Mouse (Mus musculus) cerebellum, adult 2 months (tissue): ENCODE measurements at regions not wholly inside any gene's neighbourhood (a gene's known extent, or its start where the extent isn't known, plus 50 kb on each side); places are given as distances from the start of the nearest gene placed in this dataset.

ENCODE experiments used
- CTCF ChIP-seq: fragments of 200-500 bp; IDR thresholded peaks from 2 replicates; pipeline ENCODE4 v1.5.1; 2011; ENCODE audit warnings: low read depth, mild to moderate bottlenecking, control low read depth, low read length, moderate library complexity, borderline replicate concordance; ENCODE audit not compliant: insufficient read depth
- POLR2A ChIP-seq: fragments of 200-500 bp; IDR thresholded peaks from 2 replicates; pipeline ENCODE4 v1.6.1; 2011; ENCODE audit warnings: low read length, control low read depth, borderline replicate concordance; ENCODE audit not compliant: insufficient read depth

- TF ChIP-seq POLR2A (no peak), CTCF (no peak)
Measured at GRCm38 (mm10) chr14:76936671-76937070, 99.9 kb upstream of the Ccdc122 start.
